Mouse (Mus musculus) left cerebral cortex, adult 11 months (tissue): ENCODE measurements at regions not wholly inside any gene's neighbourhood (a gene's known extent, or its start where the extent isn't known, plus 50 kb on each side); places are given as distances from the start of the nearest gene placed in this dataset.

Experiments
- DNase-seq: peaks from one replicate; pipeline ENCODE4 v3.0.0; 2022; ENCODE audit warnings: low spot score

DNA sequence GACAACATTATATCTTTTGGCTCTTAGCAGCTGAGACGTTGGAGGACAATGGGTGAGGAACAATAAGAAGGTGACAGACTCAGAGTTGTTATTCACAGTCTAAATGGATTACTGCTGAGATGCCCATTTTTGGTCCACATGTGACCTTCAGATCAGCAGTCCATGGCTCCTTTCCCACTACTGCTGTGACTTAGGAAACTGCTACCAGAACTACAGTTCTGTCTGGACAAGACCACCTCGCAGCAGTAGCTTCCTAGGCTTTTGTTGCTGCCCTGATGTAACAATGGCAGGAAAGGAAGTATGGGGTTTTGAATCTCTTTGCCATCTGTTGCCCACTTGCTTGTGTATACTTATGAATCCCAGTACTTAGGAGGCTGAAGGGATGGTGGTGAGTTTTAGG lies 135.6 kb upstream of the Pls3 start:
- no peak for DNase-seq

DNA sequence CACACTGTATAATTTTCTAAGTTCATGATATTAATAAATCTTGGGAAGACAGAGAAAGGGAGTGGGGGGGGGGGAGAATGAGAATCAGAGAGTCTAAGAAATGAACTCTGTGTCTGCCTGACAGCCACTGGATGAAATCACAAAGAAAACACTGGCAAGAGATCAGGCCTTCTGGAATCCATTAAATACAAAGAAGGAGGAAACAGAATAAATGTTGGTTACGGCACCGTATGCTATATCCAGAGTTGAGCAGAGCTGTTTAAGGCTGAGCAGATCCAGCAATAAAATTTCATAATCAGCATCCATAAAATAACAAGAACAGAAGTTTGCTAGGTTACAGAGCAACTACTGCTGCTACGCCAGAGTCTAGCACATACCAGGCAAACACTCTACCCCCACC lies 103.6 kb upstream of the Pls3 start:
- DNase-seq: no peak

DNA sequence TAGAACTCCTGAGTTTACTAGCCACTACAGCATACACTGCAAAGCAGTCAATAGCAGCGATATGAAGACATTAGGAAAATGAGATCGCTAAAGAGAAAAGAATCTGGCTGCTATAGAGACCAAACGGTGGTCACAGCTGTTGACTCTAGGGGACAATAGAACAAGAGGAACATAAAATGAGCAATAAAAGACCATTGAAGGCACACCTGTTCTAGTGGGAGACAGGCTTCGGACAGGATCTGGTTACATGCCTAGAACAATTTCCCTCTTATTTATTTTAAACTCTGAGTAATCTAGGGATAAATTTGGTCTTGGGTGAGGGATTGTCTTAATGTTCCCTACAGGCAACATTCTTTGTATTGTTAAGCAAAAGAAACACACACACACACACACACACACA lies 99.7 kb upstream of the Pls3 start:
- DNase-seq: no peak

DNA sequence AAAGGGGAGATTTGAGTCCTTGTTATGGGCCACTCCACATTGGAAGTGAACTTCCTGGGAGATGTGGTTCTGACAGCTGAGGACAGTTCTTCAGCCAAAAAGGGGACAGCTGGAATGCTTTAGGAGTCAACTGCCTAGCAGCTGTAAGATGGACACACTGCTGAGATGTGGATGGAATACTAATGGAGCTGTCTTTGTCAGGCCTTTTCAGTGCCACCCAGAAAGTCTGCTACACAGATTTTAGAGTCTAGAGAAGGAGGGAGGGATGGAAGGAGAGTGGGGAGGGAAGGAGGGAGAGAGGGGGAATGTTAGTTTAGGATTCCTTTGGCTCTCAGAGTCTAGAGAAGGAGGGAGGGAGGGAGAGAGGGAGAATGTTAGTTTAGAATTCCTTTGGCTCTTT lies 74.7 kb upstream of the Pls3 start:
- no peak for DNase-seq

GRCm38 (mm10) chrX:75928903-75929302 lies 53.9 kb upstream of the Pls3 start:
- peak; percentile 8 for DNase-seq
